Mouse (Mus musculus): ENCODE results near the gene Gm7102. TPM values are rescaled to one million over a fixed set of nuclear protein-coding genes. Genes with fewer than 3 reads are reported as not detected.
A peak's percentile ranks its signal among the peaks of the same experiment; 100 is the strongest.

Gene Gm7102
- polyA plus RNA-seq, 2 experiments = 0.02 TPM; not detected in 1

- Histone ChIP-seq H3K36me3 (replicated peaks; ENCODE audit: control insufficient read depth, insufficient read depth, low read depth) (no peaks in the 10 kb centered on the region), H3K9ac (replicated peaks) (peak within 1 kb of the TSS; percentile 88), H3K4me3 (ENCODE audit: insufficient read depth in 1 of 2, low read depth in 2 of 2, low read length in 2 of 2) (peak within 1 kb of the TSS; percentile 89 to 93), H3K4me1 (replicated peaks; ENCODE audit: control insufficient read depth in 2 of 2, insufficient read depth in 2 of 2, low read length in 1 of 2) (peaks cover 8 to 10% of the 10 kb centered on the region in 2 experiments), H3K4me2 (ENCODE audit: low read depth) (peak within 1 kb of the TSS; percentile 84), H3K27me3 (ENCODE audit: control insufficient read depth, insufficient read depth, low read length) (no peaks in the 10 kb centered on the region), H3K9me3 (ENCODE audit: control insufficient read depth, low read length) (no peaks in the 10 kb centered on the region), H3K27ac (peak within 1 kb of the TSS; percentile 63)
- peak; percentile 100 for ATAC-seq (ENCODE audit: insufficient read depth)
- WGBS (ENCODE audit: insufficient replicate concordance) = under 1% methylated on average over 18 of the region's 18 CpGs
- TF ChIP-seq EP300 (IDR thresholded peaks at IDR 0.05; ENCODE audit: low read depth) (no peak), CTCF (IDR thresholded peaks at IDR 0.05; ENCODE audit: low read depth) (no peak; the same call in 1 of the 2 replicates)
- peak; percentile 86 to 90 (median 89) for DNase-seq (ENCODE audit: low read depth in 3 of 3, low spot score in 3 of 3)
Observed at GRCm38 (mm10) chr19:61140342-61141206, 35.5 kb downstream of the Gm7102 start, which contains the start of gene Zfp950. Gene Zfp950, minus strand, starts transcription at chr19:61140840.

- no peaks in the 10 kb centered on the region for H3K27me3 ChIP-seq (ENCODE audit: control insufficient read depth, insufficient read depth, low read length)
- H3K4me1 ChIP-seq (replicated peaks; ENCODE audit: control insufficient read depth in 2 of 2, insufficient read depth in 2 of 2, low read length in 1 of 2) = peaks cover 8 to 10% of the 10 kb centered on the region in 2 experiments
- no peak overlapping the region for H3K4me3 ChIP-seq (ENCODE audit: insufficient read depth in 1 of 2, low read depth in 2 of 2, low read length in 2 of 2)
- TF ChIP-seq EP300 (IDR thresholded peaks at IDR 0.05; ENCODE audit: low read depth) (no peak), CTCF (IDR thresholded peaks at IDR 0.05; ENCODE audit: low read depth) (no peak)
- H3K27ac ChIP-seq = no peak overlapping the region
- no peak overlapping the region for H3K4me2 ChIP-seq (ENCODE audit: low read depth)
- no peak for DNase-seq (ENCODE audit: low read depth in 3 of 3, low spot score in 3 of 3)
- H3K9me3 ChIP-seq (ENCODE audit: control insufficient read depth, low read length) = no peaks in the 10 kb centered on the region
- no peak overlapping the region for H3K9ac ChIP-seq (replicated peaks)
- no peak for ATAC-seq (ENCODE audit: insufficient read depth)
- no peaks in the 10 kb centered on the region for H3K36me3 ChIP-seq (replicated peaks; ENCODE audit: control insufficient read depth, insufficient read depth, low read depth)
Observed at GRCm38 (mm10) chr19:61138655-61139054, 37.5 kb downstream of the Gm7102 start.

GRCm38 (mm10) chr19:61131096-61131495 is 45.0 kb downstream of the Gm7102 start:
- WGBS (ENCODE audit: insufficient replicate concordance) = 84% methylated on average over 10 of the region's 10 CpGs
- Histone ChIP-seq H3K9me3 (ENCODE audit: control insufficient read depth, low read length) (no peaks in the 10 kb centered on the region), H3K27ac (no peak overlapping the region), H3K36me3 (replicated peaks; ENCODE audit: control insufficient read depth, insufficient read depth, low read depth) (no peaks in the 10 kb centered on the region), H3K4me3 (ENCODE audit: insufficient read depth in 1 of 2, low read depth in 2 of 2, low read length in 2 of 2) (no peak overlapping the region), H3K4me2 (ENCODE audit: low read depth) (no peak overlapping the region), H3K9ac (replicated peaks) (no peak overlapping the region), H3K27me3 (ENCODE audit: control insufficient read depth, insufficient read depth, low read length) (no peaks in the 10 kb centered on the region), H3K4me1 (replicated peaks; ENCODE audit: control insufficient read depth in 2 of 2, insufficient read depth in 2 of 2, low read length in 1 of 2) (no peaks in the 10 kb centered on the region)
- TF ChIP-seq EP300 (IDR thresholded peaks at IDR 0.05; ENCODE audit: low read depth) (no peak), CTCF (IDR thresholded peaks at IDR 0.05; ENCODE audit: low read depth) (no peak)
- ATAC-seq (ENCODE audit: insufficient read depth) = no peak
- DNase-seq (ENCODE audit: low read depth in 3 of 3, low spot score in 3 of 3) = no peak

Other genes starting within 250 kb of the Gm7102 start
- gene Zfp950, start 35.5 kb downstream of the Gm7102 start, polyA plus RNA-seq (2012; rRNA removed) = 3.0 and 5.7 TPM in 2 replicates
- gene Zfp950, start 35.5 kb downstream of the Gm7102 start, polyA plus RNA-seq (2014; fragmentation: Nextera tagmentation; extraction: Ambion mirVana) = 10.3 and 10.5 TPM in 2 replicates
- gene Gm6020, start 7.6 kb upstream of the Gm7102 start, polyA plus RNA-seq (2012; rRNA removed) = not detected in 2 replicates
- not detected in 2 replicates for gene Gm6020, start 7.6 kb upstream of the Gm7102 start, polyA plus RNA-seq (2014; fragmentation: Nextera tagmentation; extraction: Ambion mirVana)
- 20.2 and 26.0 TPM in 2 replicates for gene Csf2ra, start 52.1 kb upstream of the Gm7102 start, polyA plus RNA-seq (2012; rRNA removed)
- gene Csf2ra, start 52.1 kb upstream of the Gm7102 start, polyA plus RNA-seq (2014; fragmentation: Nextera tagmentation; extraction: Ambion mirVana) = 4.4 and 4.7 TPM in 2 replicates
- gene Gm21060, start 120.8 kb upstream of the Gm7102 start, polyA plus RNA-seq (2012; rRNA removed) = not detected in 2 replicates
- gene Gm21060, start 120.8 kb upstream of the Gm7102 start, polyA plus RNA-seq (2014; fragmentation: Nextera tagmentation; extraction: Ambion mirVana) = not detected in 2 replicates